Mouse (Mus musculus) neural tube, embryonic 11.5 days (tissue): Measurements from ENCODE around the gene Dus1l. TPM values are rescaled to one million over a fixed set of nuclear protein-coding genes. Genes with fewer than 3 reads are reported as not detected.
"Not testable (repeated sequence)": the region's sequence is repeated elsewhere in the genome, so short reads cannot be mapped to it uniquely, and the experiment has no call there.

Source experiments
- ATAC-seq: fragments of 200-750 bp; cut with Nextera tagmentation; 2 replicates; pipeline ENCODE4 v1.8.0; 2017; ENCODE audit warnings: moderate number of reproducible peaks, mild to moderate bottlenecking, moderate TSS enrichment, moderate library complexity; ENCODE audit not compliant: insufficient read depth, low FRiP score, low TSS enrichment
- DNase-seq: peaks from one replicate; pipeline ENCODE4 v3.0.0-alpha.2; 2015; ENCODE audit warnings: low spot score
- H3K27ac ChIP-seq: fragments of 300-500 bp; sonication (generic); 2 replicates; pipeline ENCODE4 v1.5.1; 2014; ENCODE audit warnings: low read depth, mild to moderate bottlenecking, low read length
- H3K27me3 ChIP-seq: fragments of 300-500 bp; sonication (generic); 2 replicates; pipeline ENCODE4 v1.6.1; 2014; ENCODE audit warnings: mild to moderate bottlenecking, low read length, mixed read lengths; ENCODE audit not compliant: control insufficient read depth, insufficient read depth
- H3K36me3 ChIP-seq: fragments of 300-500 bp; sonication (generic); 2 replicates; pipeline ENCODE4 v1.6.1; 2014; ENCODE audit warnings: mild to moderate bottlenecking, low read length, moderate library complexity, mixed read lengths; ENCODE audit not compliant: control insufficient read depth, insufficient read depth
- H3K4me1 ChIP-seq: fragments of 300-500 bp; sonication (generic); 2 replicates; pipeline ENCODE4 v1.6.1; 2014; ENCODE audit warnings: low read length, mixed read lengths; ENCODE audit not compliant: control insufficient read depth, insufficient read depth
- H3K4me2 ChIP-seq: fragments of 300-500 bp; sonication (generic); 2 replicates; pipeline ENCODE4 v1.6.1; 2014; ENCODE audit warnings: low read depth, mild to moderate bottlenecking, moderate library complexity
- H3K4me3 ChIP-seq: fragments of 300-500 bp; sonication (generic); 2 replicates; pipeline ENCODE4 v1.5.1; 2014; ENCODE audit warnings: low read depth, low read length
- H3K9ac ChIP-seq: fragments of 300-500 bp; sonication (generic); 2 replicates; pipeline ENCODE4 v1.6.1; 2014; ENCODE audit warnings: mild to moderate bottlenecking, low read length
- H3K9me3 ChIP-seq: fragments of 300-500 bp; sonication (generic); 2 replicates; pipeline ENCODE4 v1.6.1; 2016; ENCODE audit warnings: low read length; ENCODE audit not compliant: control insufficient read depth
- WGBS: fragments of 180-500 bp; shearing (Covaris S2); extraction: QIAGEN DNeasy Blood & Tissue Kit; methylation state at CpG from one replicate; pipeline ENCODE4 v1.1.7; 2014; 5-methylcytosine and 5-hydroxymethylcytosine counted together
- polyA plus RNA-seq: library from polyadenylated mRNA; unstranded; fragments of >200 nt; fragmentation: Nextera tagmentation; extraction: Ambion mirVana; gene quantifications from 2 replicates; pipeline ENCODE4 v1.2.1, GENCODE M21; 2014

Gene Dus1l
- polyA plus RNA-seq, 1 experiment from 2014 or later, result 84.7 TPM

DNA sequence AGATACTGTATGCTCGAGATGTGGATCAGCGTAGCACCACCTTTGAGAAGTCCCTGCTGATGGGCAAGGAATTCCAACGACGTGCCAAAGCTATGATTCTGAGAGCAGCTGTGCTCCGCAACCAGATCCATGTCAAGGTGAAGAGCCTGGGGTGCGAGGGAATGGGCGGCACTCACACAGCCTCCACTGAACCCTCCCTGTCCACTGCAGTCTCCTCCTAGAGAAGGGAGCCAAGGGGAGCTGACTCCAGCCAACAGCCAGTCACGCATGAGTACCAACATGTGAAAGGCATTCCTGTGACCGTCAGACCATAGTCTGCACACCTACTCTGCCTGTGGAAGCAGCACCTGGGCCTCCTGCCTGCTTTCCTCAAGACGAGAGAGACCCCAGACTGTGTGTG lies 7.7 kb downstream of the Dus1l start:
- WGBS, result 89% methylated on average over 9 of the region's 10 CpGs
- H3K9ac ChIP-seq, H3K27ac ChIP-seq, H3K27me3 ChIP-seq, DNase-seq, ATAC-seq, H3K4me2 ChIP-seq, H3K4me3 ChIP-seq, H3K4me1 ChIP-seq, H3K9me3 ChIP-seq: not testable (repeated sequence)
- peaks cover 32% of the 10 kb centered on the region for H3K36me3 ChIP-seq

DNA sequence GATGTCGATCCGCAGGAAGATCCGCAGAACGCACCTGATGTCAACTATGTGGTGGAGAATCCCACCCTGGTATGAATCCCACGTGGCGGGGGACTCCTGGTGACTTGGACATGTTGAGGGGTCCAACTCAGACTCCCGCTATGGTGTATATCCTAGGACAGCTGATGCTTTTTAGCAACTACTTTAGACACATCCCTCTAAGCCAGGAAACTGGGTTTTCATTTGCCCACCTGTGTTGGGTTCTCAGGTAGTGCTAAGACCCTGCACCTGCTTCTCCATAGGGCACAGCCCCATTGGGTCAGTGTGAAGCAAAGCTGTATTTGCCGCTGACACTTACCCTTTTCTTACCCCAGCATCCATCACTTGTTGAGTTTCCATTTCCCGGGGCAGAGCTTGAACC lies 11.1 kb downstream of the Dus1l start:
- Histone ChIP-seq H3K36me3 (peaks cover 11% of the 10 kb centered on the region), H3K4me3 (peak overlapping the region; percentile 98), H3K9me3 (no peaks in the 10 kb centered on the region), H3K9ac (peak overlapping the region; percentile 91), H3K27me3 (no peaks in the 10 kb centered on the region), H3K27ac (no peak overlapping the region; the same call in 1 of the 2 replicates), H3K4me1 (peaks cover 12% of the 10 kb centered on the region), H3K4me2 (peak overlapping the region; percentile 98)
- WGBS, result 45% methylated on average over 9 of the region's 9 CpGs
- ATAC-seq (no peak), DNase-seq (no peak)

DNA sequence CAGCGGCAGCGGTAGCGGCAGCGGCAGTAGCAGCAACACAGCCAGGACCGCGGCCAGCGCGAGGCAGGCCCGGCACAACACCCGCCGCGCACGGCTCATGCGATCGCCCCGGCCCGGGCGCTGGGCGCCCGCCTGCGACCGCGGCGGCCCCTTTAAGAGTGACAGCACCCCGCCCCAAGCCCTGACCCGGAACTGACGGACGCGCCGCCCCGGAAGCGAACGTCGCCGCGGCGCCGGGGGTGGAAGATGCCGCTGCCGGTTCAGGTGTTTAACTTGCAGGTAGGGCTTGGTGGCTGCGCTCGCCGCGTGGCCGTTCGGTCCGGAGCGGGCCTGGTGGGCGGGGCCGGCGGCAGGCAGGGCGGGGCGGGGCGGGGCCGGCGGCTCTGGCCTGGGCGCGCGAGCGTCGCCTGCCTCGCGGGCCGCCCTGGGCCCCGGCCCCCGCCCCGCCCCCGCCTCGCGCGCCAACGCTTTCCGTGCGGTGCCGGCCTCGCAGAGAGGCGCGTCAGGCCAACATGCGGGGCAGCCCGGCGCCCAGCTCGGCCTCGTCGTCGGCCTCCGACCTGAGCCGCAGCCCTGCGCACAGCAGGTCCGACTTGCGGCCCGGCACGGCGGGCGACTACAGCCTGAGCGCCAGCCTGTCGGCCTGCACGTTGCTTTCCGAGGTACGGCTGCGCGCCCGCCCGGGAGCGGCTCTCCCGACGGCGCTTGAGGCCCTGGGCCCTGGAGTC lies 12.0 kb downstream of the Dus1l start, which contains the start of the genes Rfng and Gps1:
TSS of gene Rfng (minus strand) at position 144 of the 728 bp plus-strand sequence.
TSS of gene Gps1 (plus strand) at position 209 of the 728 bp plus-strand sequence.
- peak; percentile 86 for DNase-seq
- peak within 1 kb of the TSS; percentile 64 for H3K27ac ChIP-seq
- peak; percentile 80 for ATAC-seq
- H3K27me3 ChIP-seq, result no peaks in the 10 kb centered on the region
- H3K4me2 ChIP-seq, result peak within 1 kb of the TSS; percentile 98
- peak within 1 kb of the TSS; percentile 98 for H3K4me3 ChIP-seq
- WGBS, result under 1% methylated on average over 79 of the region's 107 CpGs
- H3K4me1 ChIP-seq, result peaks cover 12% of the 10 kb centered on the region
- peak within 1 kb of the TSS; percentile 91 for H3K9ac ChIP-seq
- no peaks in the 10 kb centered on the region for H3K9me3 ChIP-seq
- peaks cover 4% of the 10 kb centered on the region for H3K36me3 ChIP-seq

DNA sequence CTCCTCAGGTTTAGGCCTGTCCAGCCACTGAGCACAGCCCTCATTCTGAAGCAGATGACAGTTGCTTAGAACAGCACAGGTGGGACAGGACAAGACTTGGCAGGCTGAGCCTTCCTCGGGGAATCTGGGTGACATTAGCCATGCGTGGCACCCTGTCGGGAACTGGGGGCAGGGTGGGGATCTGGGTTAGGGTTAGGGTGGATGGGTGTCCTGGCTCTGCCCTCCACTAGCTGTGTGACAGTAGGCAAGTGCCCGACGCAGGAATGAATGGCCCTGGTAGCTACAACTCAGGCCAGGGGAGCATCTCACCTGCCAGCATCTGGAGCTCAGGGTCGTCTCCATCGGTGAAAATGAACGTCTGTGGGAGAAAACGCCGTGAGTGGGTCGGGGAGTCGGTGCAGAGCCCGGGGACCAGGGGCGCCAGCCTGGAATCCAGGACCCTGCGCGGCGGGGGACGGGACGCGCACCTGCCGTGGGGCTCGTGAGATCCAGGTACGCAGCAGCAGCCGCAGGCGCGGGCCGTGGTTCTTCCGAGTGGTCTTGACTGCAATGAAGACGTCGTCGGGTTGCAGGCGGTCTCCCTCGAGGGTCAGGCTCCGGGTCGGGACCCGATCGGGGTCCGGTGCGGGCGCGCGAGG lies 12.7 kb downstream of the Dus1l start:
- Histone ChIP-seq H3K27me3 (no peaks in the 10 kb centered on the region), H3K36me3 (peaks cover 2% of the 10 kb centered on the region; the same call in 1 of the 2 replicates), H3K4me1 (peaks cover 12% of the 10 kb centered on the region), H3K4me3 (peak overlapping the region; percentile 98), H3K27ac (0 out of 2 replicates have a peak overlapping the region, but pooled peaks have one; percentile 64), H3K9me3 (no peaks in the 10 kb centered on the region), H3K9ac (peak overlapping the region; percentile 91), H3K4me2 (peak overlapping the region; percentile 98)
- DNase-seq, result no peak
- 1% methylated on average over 41 of the region's 42 CpGs for WGBS
- ATAC-seq, result peak; percentile 48; the same call in 1 of the 2 replicates

DNA sequence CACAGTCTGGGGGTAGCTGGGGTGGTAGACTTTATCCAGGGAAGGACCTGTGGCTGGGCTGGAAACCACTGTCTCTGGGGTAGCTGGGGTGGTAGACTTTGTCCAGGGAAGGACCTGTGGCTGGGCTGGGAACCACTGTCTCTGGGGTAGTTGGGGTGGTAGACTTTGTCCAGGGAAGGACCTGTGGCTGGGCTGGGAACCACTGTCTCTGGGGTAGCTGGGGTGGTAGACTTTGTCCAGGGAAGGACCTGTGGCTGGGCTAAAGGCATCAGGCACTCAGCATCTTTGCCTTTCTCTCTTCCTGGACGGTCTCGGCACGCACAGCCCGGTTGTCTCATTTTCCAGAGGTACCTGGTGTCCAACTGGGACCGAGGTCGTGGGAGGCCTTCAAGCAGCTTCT lies 14.8 kb downstream of the Dus1l start:
- H3K36me3 ChIP-seq, H3K9me3 ChIP-seq, DNase-seq, H3K4me2 ChIP-seq, H3K4me3 ChIP-seq, ATAC-seq, H3K27ac ChIP-seq, H3K27me3 ChIP-seq, H3K9ac ChIP-seq: not testable (repeated sequence)
- peaks cover 12% of the 10 kb centered on the region for H3K4me1 ChIP-seq
- 92% methylated on average over 6 of the region's 6 CpGs for WGBS

DNA sequence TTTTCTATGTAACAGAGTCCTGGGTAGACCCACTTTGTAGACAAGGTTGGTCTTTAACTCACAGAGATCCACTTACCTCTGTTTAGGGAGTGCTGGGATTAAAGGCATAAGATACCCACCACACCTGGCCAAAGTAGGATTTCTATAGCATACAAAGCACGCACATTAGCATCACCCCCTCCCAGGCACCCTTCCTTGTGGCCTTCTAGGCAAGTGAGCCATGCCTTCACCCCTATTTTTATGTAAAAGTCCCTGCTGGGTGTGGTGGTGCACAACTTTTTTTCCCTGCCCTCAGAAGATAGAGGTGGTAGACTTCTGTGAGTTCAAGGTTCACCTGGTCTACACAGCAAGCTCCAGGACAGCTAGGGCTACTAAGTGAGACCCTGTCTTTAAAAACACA lies 16.3 kb downstream of the Dus1l start:
- no peak for DNase-seq

DNA sequence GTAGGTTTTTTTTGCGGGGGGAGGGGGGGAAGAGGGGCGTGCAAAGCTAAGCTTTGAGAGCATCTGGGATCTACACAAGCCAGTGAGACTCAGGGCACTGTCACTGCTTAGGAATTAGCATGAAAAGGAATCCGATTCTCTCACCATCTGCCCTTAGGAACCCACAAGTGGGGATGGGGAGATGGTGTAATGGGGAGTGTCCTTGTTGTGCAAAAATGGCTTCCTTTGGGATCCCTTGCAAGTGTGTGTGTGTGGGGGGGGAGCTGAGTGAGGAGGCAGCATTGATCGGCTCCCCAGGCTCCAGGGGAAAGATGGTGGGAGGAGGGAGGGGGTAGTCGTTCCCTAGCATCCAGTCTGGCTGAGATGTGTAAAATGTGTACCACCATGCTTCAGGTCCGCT lies 19.1 kb downstream of the Dus1l start:
- Histone ChIP-seq H3K27ac (no peak overlapping the region), H3K4me1 (no peaks in the 10 kb centered on the region), H3K9ac (no peak overlapping the region), H3K27me3 (no peaks in the 10 kb centered on the region), H3K4me3 (no peak overlapping the region), H3K4me2 (no peak overlapping the region), H3K9me3 (no peaks in the 10 kb centered on the region), H3K36me3 (no peaks in the 10 kb centered on the region)
- WGBS, result 34% methylated on average over 6 of the region's 6 CpGs
- ATAC-seq, result no peak
- no peak for DNase-seq

More for the DNA sequence above, 16.3 kb downstream of the Dus1l start:
- H3K4me2 ChIP-seq, result no peak overlapping the region
- 94% methylated on average over 1 of the region's 1 CpGs for WGBS
- H3K27ac ChIP-seq, result no peak overlapping the region
- no peak overlapping the region for H3K4me3 ChIP-seq
- H3K9ac ChIP-seq, result no peak overlapping the region
- H3K36me3 ChIP-seq, result no peaks in the 10 kb centered on the region
- no peaks in the 10 kb centered on the region for H3K9me3 ChIP-seq
- peaks cover 6% of the 10 kb centered on the region for H3K4me1 ChIP-seq
- ATAC-seq, result no peak
- no peaks in the 10 kb centered on the region for H3K27me3 ChIP-seq

DNA sequence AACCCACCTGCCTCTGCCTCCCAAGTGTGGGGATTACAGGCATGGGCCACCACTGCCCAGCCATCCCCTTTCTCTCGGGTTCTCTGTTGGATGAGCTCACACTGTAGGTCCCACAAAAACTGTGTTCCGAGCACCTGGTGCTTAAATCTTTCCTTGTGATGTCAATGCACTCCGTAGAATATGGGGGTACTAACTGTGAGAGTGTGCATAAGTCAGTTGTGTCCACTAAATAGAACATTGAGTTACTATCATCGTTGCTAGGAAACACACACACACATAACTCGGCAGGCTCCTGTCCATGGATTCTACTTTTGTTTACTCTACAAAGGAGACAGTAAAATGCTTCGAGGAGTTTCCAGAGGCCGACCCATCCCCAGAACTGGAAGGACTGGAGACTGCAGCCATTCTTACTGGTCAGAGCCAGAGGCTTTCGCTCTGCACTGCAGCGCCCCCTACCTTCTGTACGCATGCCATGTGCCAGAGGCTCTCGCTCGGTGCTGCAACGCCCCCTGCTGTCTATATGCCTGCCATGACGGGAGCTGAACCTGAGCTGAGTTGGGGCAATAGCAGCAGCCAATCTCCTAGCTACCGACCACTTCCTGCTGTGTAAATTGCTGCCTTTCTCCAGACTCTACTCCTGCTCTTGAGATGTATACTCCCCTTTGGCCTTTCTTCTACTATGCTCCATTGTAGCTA lies 20.3 kb downstream of the Dus1l start:
- DNase-seq (peak; percentile 92), ATAC-seq (peak; percentile 45)
- H3K9ac ChIP-seq, result no peak overlapping the region
- no peaks in the 10 kb centered on the region for H3K4me1 ChIP-seq
- no peaks in the 10 kb centered on the region for H3K27me3 ChIP-seq
- WGBS, result 27% methylated on average over 15 of the region's 15 CpGs
- no peak overlapping the region for H3K27ac ChIP-seq
- no peaks in the 10 kb centered on the region for H3K9me3 ChIP-seq
- no peak overlapping the region for H3K4me3 ChIP-seq
- no peaks in the 10 kb centered on the region for H3K36me3 ChIP-seq
- no peak overlapping the region for H3K4me2 ChIP-seq
